Mouse (Mus musculus) heart, embryonic 11.5 days (tissue): ENCODE measurements around the gene Bcat1. TPM values are rescaled to one million over a fixed set of nuclear protein-coding genes. Genes with fewer than 3 reads are reported as not detected.

ENCODE experiments used
- ATAC-seq: fragments of 200-750 bp; cut with Nextera tagmentation; replicated peaks from 2 replicates; pipeline ENCODE4 v1.8.0; 2017; ENCODE audit warnings: moderate library complexity; ENCODE audit not compliant: insufficient number of reproducible peaks, low FRiP score, low TSS enrichment
- H3K27ac ChIP-seq: fragments of 300-500 bp; sonication (generic); 2 replicates; pipeline ENCODE4 v1.5.1; 2014; ENCODE audit warnings: mild to moderate bottlenecking, low read depth, low read length
- H3K27me3 ChIP-seq: fragments of 300-500 bp; sonication (generic); 2 replicates; pipeline ENCODE4 v1.6.1; 2014; ENCODE audit warnings: mild to moderate bottlenecking, low read length, mixed read lengths; ENCODE audit not compliant: control insufficient read depth, insufficient read depth
- H3K36me3 ChIP-seq: fragments of 300-500 bp; sonication (generic); 2 replicates; pipeline ENCODE4 v1.6.1; 2014; ENCODE audit warnings: mild to moderate bottlenecking, low read length, moderate library complexity, mixed read lengths; ENCODE audit not compliant: control insufficient read depth, insufficient read depth
- H3K4me1 ChIP-seq: fragments of 300-500 bp; sonication (generic); 2 replicates; pipeline ENCODE4 v1.6.1; 2014; ENCODE audit warnings: low read length; ENCODE audit not compliant: control insufficient read depth, insufficient read depth
- H3K4me2 ChIP-seq: fragments of 300-500 bp; sonication (generic); 2 replicates; pipeline ENCODE4 v1.6.1; 2014; ENCODE audit warnings: mild to moderate bottlenecking, moderate library complexity
- H3K4me3 ChIP-seq: fragments of 300-500 bp; sonication (generic); 2 replicates; pipeline ENCODE4 v1.5.1; 2014; ENCODE audit warnings: low read depth, low read length
- H3K9ac ChIP-seq: fragments of 300-500 bp; sonication (generic); 2 replicates; pipeline ENCODE4 v1.6.1; 2014; ENCODE audit warnings: mild to moderate bottlenecking, low read depth, low read length, moderate library complexity
- H3K9me3 ChIP-seq: fragments of 300-500 bp; sonication (generic); replicated peaks from 2 replicates; pipeline ENCODE4 v1.6.1; 2016; ENCODE audit warnings: low read length; ENCODE audit not compliant: control insufficient read depth
- WGBS: fragments of 180-500 bp; shearing (Covaris S2); extraction: QIAGEN DNeasy Blood & Tissue Kit; methylation state at CpG from one replicate; pipeline ENCODE4 v1.1.7; 2014; ENCODE audit not compliant: insufficient replicate concordance; 5-methylcytosine and 5-hydroxymethylcytosine counted together
- polyA plus RNA-seq: library from polyadenylated mRNA; unstranded; fragments of >200 nt; fragmentation: Nextera tagmentation; extraction: Ambion mirVana; gene quantifications from 2 replicates; pipeline ENCODE4 v1.2.1, GENCODE M21; 2014

Bcat1 gene
- polyA plus RNA-seq, 1 experiment from 2014 or later, result 24.1 TPM

DNA sequence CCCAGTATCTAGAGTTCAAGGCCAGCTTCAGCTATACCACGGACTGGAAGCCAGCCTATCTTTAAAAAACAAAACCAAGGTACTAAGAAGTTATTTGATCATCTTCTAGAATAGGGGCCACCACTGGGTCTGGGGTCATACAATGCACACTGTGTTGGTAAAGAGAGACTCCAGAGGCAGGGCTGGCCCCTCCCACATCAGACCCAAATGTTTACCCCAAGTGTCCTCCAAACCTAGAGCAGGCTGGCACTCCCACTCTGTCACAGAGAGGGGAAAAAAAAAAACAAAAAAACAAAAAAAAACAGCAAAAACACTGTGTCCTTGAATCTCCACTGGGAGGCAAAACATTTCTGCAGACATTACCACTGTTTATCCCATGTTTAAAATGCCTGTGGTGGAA, 38.4 kb downstream of the Bcat1 start:
- Histone ChIP-seq H3K4me1 (no peaks in the 10 kb centered on the region), H3K9me3 (no peaks in the 10 kb centered on the region), H3K4me3 (no peak overlapping the region), H3K9ac (no peak overlapping the region), H3K27ac (no peak overlapping the region), H3K4me2 (no peak overlapping the region), H3K36me3 (no peaks in the 10 kb centered on the region), H3K27me3 (no peaks in the 10 kb centered on the region; the same call in 1 of the 2 replicates)
- WGBS, result 63% methylated on average over 1 of the region's 1 CpGs
- no peak for ATAC-seq

DNA sequence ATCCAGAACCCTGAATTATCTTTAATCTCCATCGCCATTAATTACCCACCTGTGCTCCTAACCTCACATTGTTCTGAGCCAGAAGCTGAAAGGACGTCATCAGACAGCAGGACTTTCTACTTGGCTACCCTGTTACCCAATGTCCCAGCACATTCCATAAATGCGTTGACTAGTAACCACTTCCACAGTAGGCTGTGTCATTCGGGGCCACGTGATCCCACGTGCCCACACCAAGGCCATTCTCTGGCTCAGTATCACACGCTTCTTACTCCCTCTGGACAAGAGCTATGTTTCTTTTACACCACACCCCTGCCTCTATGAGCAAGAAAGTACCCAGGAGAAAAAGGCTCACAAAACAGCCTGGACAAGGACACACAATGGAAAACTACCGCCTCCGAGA, 40.6 kb downstream of the Bcat1 start:
- Histone ChIP-seq H3K36me3 (no peaks in the 10 kb centered on the region), H3K4me2 (no peak overlapping the region), H3K27ac (no peak overlapping the region), H3K9ac (no peak overlapping the region), H3K9me3 (no peaks in the 10 kb centered on the region), H3K27me3 (no peaks in the 10 kb centered on the region; the same call in 1 of the 2 replicates), H3K4me3 (no peak overlapping the region), H3K4me1 (0 out of 2 replicates have a peak, but pooled peaks cover 4% of the 10 kb centered on the region)
- ATAC-seq, result no peak
- WGBS, result 84% methylated on average over 9 of the region's 9 CpGs

DNA sequence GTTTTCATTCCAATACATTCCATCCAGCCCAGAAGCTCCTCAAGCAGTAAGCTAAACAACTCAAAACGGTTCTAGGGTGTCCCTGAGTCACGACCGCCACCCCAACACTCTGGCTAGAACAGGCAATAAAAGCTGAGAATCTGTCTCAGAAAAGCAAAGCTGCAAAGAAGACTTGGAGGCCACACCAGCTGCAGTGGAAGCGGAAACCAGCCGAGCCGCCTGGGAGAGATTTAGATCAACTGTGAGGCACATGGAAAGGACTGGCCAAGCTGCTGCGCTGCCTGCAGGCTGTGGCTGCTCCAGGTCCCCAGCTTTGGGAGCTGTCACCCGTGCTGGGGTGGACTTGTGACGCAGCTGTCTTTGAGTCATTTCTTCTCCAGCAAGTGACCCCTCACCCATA, 45.4 kb downstream of the Bcat1 start:
- no peaks in the 10 kb centered on the region for H3K27me3 ChIP-seq
- H3K9me3 ChIP-seq, result no peaks in the 10 kb centered on the region
- H3K27ac ChIP-seq, result no peak overlapping the region
- H3K4me1 ChIP-seq, result 0 out of 2 replicates have a peak, but pooled peaks cover 6% of the 10 kb centered on the region
- H3K4me3 ChIP-seq, result no peak overlapping the region
- ATAC-seq, result no peak
- H3K9ac ChIP-seq, result no peak overlapping the region
- no peak overlapping the region for H3K4me2 ChIP-seq
- no peaks in the 10 kb centered on the region for H3K36me3 ChIP-seq
- WGBS, result 78% methylated on average over 9 of the region's 9 CpGs

DNA sequence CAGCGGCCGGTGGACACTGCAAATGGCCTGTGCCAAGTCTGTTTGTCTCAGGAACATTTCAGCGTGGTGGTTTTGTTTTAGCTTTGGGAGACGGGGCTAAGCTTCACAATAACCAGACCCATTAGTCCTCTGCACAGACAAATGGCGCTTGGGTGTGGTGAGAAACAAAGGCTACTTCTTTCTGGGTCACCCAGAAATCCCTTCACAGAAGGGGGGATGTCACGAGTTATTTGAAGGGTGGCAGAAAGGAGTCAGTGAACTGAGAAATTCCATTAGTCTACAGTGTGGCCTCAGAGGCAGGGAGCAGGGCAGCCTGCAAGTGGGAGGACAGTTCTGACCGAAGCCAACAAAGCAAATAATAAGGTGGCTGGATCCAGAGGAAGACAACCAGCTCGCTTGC, 52.0 kb downstream of the Bcat1 start:
- WGBS, result 86% methylated on average over 8 of the region's 8 CpGs
- no peak overlapping the region for H3K4me3 ChIP-seq
- no peak overlapping the region for H3K27ac ChIP-seq
- no peaks in the 10 kb centered on the region for H3K27me3 ChIP-seq
- H3K4me1 ChIP-seq, result no peaks in the 10 kb centered on the region
- H3K9ac ChIP-seq, result no peak overlapping the region
- H3K36me3 ChIP-seq, result no peaks in the 10 kb centered on the region
- no peak overlapping the region for H3K4me2 ChIP-seq
- no peaks in the 10 kb centered on the region for H3K9me3 ChIP-seq
- ATAC-seq, result no peak

DNA sequence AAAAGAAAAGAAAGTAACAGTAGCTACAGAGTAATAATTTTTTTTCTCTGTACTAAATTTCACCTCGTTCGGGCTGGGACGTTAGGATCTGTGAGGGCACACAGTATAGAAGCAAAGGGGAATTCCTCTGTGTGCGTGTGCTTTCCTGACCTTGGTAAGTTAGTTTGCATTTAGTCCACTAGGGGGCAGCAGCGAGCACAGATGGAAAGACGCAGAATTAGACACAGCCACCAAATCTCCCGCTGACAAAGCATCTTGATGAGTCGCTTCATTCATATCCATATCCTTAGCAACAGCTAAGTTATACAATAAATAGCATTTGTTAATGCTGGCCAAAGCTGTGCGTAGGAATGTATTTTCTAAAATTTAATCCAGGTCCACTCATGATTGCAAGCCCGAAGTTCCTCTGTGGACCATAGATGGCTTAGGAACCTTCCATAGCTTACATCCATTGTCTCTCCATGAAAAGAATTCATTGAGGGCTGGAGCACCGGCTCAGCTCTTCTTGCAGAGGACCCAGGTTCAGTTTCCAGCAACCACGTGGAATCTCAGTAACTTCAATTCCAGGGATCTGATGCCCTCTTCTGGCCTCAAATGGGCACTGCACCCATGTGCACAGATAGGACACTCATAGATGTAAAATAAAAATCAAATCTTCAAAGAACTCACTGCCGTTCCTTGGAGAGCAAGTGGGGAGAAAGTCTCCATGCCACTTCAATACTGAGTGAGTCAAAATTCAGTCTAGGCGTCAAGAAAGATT, 52.8 kb downstream of the Bcat1 start:
- Histone ChIP-seq H3K27me3 (no peaks in the 10 kb centered on the region), H3K4me3 (no peak overlapping the region), H3K27ac (no peak overlapping the region), H3K9ac (no peak overlapping the region), H3K4me2 (no peak overlapping the region), H3K4me1 (no peaks in the 10 kb centered on the region), H3K36me3 (no peaks in the 10 kb centered on the region), H3K9me3 (no peaks in the 10 kb centered on the region)
- WGBS, result 74% methylated on average over 14 of the region's 14 CpGs
- ATAC-seq, result no peak

DNA sequence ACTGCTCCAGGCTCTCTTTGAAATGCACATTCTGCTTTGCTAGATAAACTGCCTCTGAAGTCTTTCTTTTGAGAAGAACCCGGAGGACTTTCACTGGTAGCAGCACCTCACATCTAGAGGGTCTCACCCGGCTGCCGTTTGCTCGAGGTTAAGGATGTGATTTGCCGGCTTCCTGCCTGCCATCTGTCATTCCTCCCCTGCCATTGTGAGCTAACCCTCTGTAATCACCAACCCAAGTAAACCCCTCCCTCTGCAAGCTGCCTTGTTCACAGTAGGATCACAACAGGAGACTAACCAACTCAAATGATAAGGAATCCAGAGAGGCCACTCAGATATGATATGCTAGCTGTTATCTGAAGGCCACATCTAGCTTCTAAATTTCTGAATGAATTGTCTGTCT, 53.6 kb downstream of the Bcat1 start:
- WGBS, result 37% methylated on average over 5 of the region's 5 CpGs
- ATAC-seq, result no peak
- Histone ChIP-seq H3K4me1 (no peaks in the 10 kb centered on the region), H3K27ac (no peak overlapping the region), H3K4me3 (no peak overlapping the region), H3K4me2 (no peak overlapping the region), H3K9ac (no peak overlapping the region), H3K27me3 (no peaks in the 10 kb centered on the region), H3K36me3 (no peaks in the 10 kb centered on the region), H3K9me3 (no peaks in the 10 kb centered on the region)

DNA sequence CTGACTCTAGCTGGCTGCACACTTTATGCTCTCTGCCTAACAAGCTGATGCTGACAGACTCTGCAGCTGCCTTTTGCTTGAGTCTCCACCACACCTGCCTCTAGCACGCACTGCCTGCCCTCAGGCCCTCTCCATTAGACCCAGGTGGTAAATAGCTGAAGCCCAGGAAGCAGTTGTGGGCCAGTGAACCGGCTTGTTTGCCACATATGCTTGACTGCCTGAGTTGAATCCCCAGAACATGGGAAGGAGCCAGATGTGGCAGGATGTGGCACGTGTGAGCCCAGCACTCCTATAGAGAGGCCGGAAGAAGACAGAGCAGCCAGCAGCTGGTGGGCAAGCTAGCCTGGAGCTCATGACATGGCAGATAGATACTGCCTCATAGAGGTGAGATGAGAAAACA, 55.4 kb downstream of the Bcat1 start:
- ATAC-seq, result no peak
- Histone ChIP-seq H3K4me2 (no peak overlapping the region), H3K9me3 (no peaks in the 10 kb centered on the region), H3K36me3 (no peaks in the 10 kb centered on the region), H3K27me3 (no peaks in the 10 kb centered on the region), H3K27ac (no peak overlapping the region), H3K4me3 (no peak overlapping the region), H3K9ac (no peak overlapping the region), H3K4me1 (no peaks in the 10 kb centered on the region)
- WGBS, result 82% methylated on average over 4 of the region's 4 CpGs

DNA sequence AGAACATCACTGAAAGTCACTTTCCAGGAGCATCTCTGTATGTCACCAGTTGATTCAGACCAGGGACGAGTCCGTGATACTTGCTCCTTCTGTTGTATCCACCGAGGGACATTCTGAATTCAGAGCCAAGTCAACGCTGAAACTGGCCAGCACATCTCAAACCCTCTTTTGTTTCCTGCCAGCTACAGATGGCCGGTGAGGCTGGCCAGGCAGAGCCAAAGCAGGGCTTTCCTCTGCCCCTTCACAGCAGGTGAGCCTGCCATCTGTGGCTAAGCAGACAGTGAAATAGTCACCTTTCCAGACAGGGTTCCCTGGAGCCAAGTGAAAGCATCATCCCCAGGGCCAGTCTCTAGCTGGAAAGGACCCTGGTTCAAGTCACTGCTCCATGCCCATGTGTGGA, 57.7 kb downstream of the Bcat1 start:
- H3K4me1 ChIP-seq, result no peaks in the 10 kb centered on the region
- no peak overlapping the region for H3K9ac ChIP-seq
- no peak for ATAC-seq
- WGBS, result 90% methylated on average over 5 of the region's 5 CpGs
- H3K4me2 ChIP-seq, result no peak overlapping the region
- no peaks in the 10 kb centered on the region for H3K27me3 ChIP-seq
- H3K9me3 ChIP-seq, result no peaks in the 10 kb centered on the region
- no peaks in the 10 kb centered on the region for H3K36me3 ChIP-seq
- no peak overlapping the region for H3K27ac ChIP-seq
- no peak overlapping the region for H3K4me3 ChIP-seq

DNA sequence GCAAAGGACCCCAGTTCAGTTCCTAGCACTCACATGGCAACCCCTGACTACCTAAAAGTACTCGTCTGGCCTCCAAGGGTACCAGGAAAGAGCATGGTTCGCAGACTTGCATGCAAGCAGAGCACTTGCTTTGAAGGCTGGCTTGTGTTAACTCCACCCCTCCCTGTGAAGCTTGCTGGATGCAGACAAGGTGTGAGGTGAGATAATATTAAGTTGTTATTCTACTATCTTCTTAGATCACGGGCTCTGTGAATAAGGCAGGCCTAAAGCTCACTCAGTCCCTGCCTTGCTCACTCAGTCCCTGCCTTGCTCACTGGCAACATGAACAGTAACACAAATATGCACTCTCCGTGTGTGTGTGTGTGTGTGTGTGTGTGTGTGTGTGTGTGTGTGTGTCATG, 58.5 kb downstream of the Bcat1 start:
- H3K9me3 ChIP-seq, result no peaks in the 10 kb centered on the region
- no peak overlapping the region for H3K27ac ChIP-seq
- no peak overlapping the region for H3K9ac ChIP-seq
- no peaks in the 10 kb centered on the region for H3K4me1 ChIP-seq
- no peak overlapping the region for H3K4me3 ChIP-seq
- no peaks in the 10 kb centered on the region for H3K36me3 ChIP-seq
- no peak for ATAC-seq
- H3K4me2 ChIP-seq, result no peak overlapping the region
- WGBS, result 76% methylated on average over 4 of the region's 4 CpGs
- no peaks in the 10 kb centered on the region for H3K27me3 ChIP-seq
